Mouse (Mus musculus): ENCODE data around the gene Cop1. TPM values are rescaled to one million over a fixed set of nuclear protein-coding genes. Genes with fewer than 3 reads are reported as not detected.
A peak's percentile ranks its signal among the peaks of the same experiment; 100 is the strongest.

Gene Cop1
- total RNA-seq, 2 experiments from 2014 or later, result 152 to 162 TPM

Small RNA genes lying within 50 kb of the gene (microRNA-seq; reads per million reads assigned to microRNA genes)
- gene Mir1843b, result 261 reads per million, percentile 60 among the genes with 10 or more reads in this experiment
